Mouse (Mus musculus): ENCODE measurements around the gene Agk. TPM values are rescaled to one million over a fixed set of nuclear protein-coding genes. Genes with fewer than 3 reads are reported as not detected.

Agk gene
- total RNA-seq, 4 experiments from 2014 or later: 37.3 to 47.3 (median 40.7) TPM

DNA sequence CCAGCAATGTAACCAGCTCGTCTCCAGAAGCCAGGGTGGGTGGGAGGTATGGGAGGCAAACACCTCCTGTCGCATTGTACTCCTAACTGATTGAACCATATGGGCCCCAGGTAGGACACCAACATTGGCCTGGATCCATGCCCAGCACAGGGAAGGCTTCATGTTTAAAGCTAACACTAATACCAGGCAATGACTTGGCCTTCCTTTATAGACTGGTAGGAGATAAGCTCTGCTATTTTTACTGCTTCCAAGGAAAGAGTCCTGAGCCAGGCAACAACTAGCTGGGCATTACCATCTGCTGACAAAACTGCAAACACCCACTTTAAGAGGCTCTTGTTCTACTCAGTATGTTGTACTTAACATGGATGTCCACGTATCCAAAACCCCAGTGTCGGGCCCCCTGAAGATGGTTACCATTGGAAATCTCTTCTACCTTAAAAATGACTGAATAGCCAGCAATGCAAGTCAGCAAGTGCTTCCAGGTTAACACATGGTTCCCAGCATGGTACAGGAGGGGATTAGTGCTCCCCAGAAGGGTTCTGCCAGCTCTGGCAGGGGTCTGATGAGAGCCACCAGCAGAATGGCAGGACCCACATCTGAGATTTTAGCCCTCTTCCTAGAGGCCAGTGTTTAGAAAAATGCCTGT is 78.8 kb downstream of the Agk start:
- DNase-seq (ENCODE audit: low spot score in 2 of 2): peak in 1 of 2 experiments; percentile 37

DNA sequence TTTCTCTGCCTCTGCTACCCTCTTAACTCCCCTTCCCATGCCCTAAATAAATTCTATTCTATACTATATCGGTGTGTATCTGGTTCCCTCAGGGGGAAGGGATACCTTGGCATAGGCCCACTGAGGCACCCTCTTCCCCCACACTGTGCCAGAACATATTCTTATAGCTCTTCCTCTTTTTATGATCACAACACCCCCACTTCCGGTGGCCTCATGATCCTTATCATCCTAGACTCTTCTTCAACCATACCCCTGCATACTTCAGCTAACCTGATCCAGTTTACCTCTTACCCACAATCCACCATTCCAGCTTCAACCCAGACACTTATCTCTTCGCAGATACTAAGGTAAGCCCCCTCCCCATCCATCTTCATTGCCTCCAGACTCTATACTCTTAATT is 86.1 kb downstream of the Agk start:
- no peak for DNase-seq (ENCODE audit: low spot score in 2 of 2)

DNA sequence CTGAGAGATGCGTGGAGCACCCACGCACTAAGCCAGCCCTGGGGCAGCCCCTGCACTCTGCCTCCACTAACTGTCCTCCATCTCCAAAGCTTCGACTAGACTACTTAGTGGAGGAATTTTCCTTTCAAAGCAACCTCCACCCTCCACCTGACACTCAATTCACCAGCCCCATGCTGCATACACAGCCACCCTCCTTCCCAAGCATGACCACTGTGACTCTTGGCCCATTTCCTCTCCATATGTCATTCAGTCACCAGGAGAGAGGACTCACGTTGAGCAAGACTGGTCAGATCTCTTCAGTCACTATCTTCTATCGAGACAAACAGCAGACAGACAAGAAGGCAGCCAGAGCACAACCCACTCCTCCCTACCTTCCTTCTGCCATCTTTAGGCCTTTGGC is 88.1 kb downstream of the Agk start:
- no peak for DNase-seq (ENCODE audit: low spot score in 2 of 2)

DNA sequence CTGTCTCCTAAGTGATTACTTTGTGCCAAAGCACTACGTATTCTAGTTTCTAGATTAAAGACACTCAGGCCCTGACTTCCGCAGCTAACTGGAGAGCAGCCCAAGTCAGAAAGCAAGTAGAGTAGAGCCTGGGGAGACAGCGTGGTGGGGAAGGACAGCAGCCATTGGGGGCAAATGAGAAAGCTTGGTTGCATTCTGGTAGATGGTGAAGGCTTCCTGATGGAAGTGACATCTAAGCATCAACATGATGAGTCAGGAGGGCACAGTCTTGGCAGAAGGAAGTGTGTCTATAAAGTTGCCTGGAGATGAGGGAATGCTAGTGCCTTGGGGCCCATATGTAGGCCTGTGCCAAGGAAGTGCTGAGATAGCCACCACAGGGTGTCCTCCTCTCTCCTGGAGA is 88.6 kb downstream of the Agk start:
- DNase-seq (ENCODE audit: low spot score in 2 of 2): no peak

DNA sequence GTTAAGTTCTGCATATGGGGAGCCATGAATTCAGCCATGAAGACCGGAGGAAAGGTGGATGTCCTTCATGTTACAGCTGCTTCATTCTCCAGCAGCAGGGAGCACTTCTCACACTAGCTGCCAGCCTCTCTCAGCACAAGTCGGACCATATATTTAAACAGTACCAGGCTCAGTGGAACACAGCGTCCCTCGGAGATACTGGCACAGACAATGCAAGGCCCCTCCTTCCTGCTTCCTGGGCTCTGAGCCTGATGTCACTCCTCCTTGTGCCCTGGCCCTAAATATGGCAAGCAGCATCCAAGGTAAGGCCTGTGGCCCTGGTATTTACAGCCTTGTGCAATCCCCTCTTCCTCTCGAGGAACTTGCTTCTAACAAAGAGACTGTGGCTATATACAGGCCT is 90.8 kb downstream of the Agk start:
- DNase-seq (ENCODE audit: low spot score in 2 of 2): no peak

DNA sequence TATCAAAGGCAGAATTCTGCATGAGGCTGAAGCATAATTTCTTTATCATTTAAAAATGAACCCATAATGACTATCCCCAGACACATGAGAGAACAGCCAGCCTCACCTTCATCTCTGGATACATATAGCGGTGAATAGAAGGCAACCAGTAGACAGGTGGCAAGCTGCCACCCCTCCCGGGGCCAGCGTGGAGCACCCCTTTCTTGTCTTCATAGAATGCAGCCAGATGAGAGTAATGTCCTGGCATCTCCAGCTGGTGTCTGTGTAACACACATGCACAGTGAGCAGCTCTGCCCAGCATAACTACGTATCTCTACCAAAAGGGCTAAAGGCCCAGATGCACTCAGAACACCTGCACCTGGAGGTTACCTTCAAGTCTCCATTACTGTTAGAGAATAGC is 93.4 kb downstream of the Agk start:
- no peak for DNase-seq (ENCODE audit: low spot score in 2 of 2)

DNA sequence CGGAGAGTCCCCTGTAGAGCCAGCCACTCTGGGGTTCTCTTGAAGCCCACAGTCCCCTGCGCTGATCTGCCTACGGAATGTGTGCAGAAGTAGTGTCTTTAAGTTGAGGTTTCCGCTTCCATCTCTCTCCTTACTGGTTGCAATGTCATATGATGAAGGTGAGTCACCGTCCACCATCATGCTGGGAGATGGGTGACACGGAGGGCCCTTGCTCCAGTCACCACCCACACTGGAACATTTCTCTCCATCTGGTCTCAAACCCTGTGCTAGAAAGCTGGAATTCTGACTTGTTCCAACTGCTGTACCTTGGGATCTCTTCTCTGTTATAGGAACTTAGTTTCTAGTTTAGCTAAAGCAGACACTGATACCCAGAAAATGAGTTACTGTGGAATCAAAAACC is 96.1 kb downstream of the Agk start:
- no peak for DNase-seq (ENCODE audit: low spot score in 2 of 2)

DNA sequence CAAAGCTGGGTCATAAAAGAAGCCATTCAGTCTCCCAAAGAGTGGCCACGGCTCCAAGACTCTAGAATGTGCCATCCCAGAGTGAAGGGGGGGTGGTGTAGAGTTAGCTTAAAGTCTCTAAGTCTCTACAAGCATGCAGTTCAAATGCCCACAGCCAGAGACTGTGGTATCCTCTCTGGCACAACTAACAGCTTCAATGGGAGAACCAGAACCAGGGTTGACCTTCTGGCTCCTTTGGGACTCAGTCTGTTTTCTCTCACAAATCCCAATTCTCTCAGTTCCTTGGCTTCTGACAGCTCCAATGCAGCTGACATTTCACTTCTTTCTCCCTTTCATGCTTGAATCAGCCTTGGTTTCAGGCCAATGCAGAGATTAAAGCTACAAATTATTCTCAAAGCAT is 98.0 kb downstream of the Agk start:
- no peak for DNase-seq (ENCODE audit: low spot score in 2 of 2)

DNA sequence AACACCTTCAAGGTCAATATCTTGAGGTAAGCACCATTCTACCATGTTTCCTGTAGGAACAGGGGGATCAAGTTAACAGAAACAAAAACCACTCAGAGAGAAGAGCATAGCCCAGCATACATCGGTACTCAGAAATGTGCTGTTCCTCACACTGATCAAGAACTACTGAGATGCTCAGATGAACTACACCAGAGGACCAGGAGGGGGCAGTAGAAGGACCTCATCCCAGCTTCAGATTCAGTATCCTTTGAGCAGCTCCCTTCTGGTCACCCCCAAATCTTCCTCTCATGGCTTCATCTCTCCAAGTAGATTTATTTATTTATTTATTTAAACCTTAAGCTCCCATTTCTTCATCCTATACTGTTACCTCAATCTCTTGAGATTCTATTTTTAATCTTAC is 98.8 kb downstream of the Agk start:
- no peak for DNase-seq (ENCODE audit: low spot score in 2 of 2)

DNA sequence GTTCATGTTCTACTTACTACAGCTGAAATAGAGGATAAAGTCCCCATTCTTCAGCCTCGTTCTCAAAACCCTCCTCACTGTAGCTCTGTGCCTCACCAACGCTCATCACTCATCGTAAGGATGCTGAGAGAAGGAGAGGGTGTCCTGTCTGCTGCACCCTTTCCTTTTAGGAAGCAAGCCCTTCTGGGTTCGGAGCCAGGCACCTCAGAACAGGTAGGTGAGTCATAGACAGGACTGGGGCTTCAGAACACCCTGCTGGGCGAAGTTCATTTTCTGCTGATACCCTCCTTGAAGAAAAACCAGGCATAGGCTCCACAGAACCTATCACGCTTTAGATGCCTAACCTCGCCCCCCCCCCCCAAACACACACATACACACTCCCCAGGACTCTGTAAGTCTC is 102.5 kb downstream of the Agk start:
- no peak for DNase-seq (ENCODE audit: low spot score in 2 of 2)

DNA sequence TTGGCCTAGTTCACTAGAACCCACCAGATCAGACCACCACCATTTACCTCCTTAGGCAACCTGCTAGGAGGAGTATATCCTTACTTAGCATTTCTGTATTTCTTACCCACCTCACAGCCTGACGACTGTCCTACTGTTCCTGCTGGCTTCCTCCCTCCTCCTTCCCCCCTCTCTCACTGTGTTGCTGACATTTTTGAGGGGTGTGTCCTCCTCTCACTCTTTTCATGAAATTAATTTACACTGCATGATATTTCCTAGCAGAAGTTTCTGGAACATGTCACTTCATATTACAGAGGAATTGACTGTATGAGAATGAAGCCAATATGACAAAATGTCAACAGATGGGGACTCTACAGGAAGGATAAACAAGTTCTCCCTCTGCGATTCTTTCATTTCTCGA is 103.7 kb downstream of the Agk start:
- no peak for DNase-seq (ENCODE audit: low spot score in 2 of 2)

DNA sequence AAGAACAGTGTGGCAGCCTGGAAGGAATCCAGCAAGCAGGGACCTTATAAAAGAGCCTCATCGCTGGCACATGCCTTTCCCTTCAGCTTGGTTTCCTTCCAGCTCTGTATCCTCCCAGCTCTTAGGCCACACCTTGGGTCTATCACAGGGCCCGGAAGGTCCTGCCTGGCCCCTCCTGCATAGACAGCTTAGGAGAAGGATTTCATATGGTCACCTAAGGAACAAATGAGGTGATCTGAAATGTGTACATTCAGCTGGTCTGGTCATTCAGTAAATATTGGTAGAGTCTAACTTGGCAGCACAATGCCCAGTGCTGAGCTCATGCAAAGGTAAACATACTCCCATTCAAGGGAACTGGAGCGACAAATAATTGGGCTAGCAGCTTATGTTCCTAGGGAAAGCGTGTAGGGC is 104.6 kb downstream of the Agk start:
- DNase-seq (ENCODE audit: low spot score in 2 of 2): peak in 1 of 2 experiments; percentile 6

DNA sequence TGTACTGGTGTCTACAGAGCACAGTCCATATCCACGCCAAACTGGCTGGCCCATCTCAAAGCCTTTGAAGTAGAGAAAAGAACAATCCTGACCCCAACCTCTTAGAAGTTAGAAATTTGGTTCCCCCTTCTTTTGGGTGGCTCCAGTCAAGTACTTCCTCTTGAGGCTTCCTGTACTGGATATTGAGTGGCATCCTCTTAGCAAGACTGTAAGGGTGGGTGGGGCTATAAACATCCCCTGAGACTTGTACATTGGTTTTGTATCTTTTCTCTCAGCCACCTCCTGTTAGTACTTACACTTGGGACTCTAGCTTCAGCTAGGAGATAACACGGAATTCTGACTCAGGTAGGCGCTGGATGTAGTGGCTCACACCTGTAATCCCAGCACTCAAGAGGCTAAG is 105.3 kb downstream of the Agk start:
- no peak for DNase-seq (ENCODE audit: low spot score in 2 of 2)

DNA sequence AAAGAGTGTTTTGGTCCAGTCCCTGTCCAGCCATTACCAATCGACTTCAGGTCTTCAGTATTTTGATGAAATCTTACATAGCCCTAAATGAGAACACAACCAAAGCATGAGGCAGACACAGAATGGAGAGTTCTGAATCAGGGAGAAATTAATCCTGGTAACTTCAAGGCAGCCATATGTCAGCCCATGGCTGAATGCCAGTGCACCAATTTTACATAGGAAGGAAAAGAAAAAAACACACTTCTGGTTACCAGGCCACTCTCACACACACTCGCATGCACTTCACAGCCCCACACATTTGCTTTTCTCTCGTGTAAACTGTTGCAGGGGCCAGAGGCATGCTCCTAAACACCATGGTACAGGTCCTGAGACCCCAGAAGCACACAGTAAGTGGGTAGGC is 105.9 kb downstream of the Agk start:
- DNase-seq (ENCODE audit: low spot score in 2 of 2): no peak

DNA sequence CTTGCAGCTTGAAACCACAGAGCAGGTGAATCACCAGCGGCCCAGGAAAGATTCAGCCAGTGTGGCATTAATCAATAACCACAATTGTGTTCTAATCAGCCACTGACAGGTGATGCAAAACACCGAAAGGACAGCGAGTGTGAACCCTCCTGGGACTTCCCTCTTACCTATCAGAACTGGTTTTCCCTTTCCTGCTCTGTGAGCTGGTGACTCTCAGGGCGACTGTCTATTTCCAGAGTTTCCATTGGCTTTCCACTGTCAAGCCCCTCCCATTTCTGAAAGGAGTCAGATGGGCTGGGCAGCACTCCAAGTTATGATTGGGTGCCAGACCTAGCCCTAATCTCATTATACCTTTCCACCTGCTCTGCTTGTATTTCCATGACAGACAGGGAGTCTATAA is 106.4 kb downstream of the Agk start:
- DNase-seq (ENCODE audit: low spot score in 2 of 2): no peak

DNA sequence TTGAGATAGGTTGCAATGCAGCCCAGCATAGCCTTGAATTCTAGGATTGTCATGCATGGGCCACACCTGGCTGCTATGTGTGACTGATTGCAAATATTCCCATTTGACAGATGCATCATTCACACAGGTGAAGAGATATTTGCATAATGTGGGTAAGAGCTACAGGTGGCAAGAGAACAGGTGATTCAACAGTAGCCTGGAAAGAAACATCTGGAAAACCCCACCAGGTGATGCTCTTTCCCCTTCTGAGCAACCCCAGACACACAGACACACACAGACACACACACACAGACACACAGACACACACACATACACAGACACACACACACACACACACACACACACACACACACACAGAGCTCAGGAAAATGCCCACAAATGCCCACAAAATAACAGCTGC is 106.8 kb downstream of the Agk start:
- DNase-seq (ENCODE audit: low spot score in 2 of 2): no peak

DNA sequence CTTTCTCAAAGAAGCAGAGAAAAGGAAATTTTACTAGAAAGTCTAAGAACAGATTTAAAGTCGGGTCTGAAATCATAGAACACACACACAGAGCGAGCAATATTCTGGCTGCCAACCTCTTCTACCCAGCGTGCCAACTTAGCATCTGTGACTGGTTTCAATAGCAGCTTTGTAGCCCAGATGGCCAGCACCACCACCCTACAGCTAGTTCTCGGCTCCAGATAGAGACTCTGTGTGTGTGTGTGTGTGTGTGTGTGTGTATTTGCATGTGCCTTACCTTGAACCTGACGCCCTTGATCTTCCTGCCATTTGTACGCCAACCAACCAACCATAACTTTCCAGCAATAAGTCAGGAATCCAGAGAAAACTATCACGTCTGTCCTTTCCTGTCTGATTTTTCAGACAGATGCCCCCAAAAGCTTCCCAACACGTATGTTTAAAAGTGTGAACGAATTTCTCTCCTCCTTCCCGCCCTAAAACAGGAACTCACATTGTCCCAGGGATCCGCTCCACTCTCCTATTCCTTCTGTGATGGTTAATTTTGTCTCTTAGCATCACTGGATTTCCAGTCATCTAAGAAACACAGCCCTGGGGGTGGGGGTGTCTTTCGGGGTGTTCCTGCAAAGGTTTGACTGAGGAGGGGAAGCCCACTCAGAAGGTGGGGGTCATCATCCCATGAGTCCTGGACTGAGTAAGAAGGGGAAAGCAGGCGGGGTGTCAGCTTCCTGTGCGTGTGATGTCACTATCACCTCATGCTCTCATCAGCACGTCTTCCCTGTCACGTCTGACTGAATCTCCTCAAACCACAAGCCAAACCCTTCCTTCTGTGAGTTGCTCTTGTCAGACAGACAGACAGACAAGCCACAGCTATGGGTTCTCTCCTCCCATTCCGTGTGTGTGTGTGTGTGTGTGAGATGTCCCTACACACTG is 107.6 kb downstream of the Agk start:
- peak in 1 of 2 experiments; percentile 83 for DNase-seq (ENCODE audit: low spot score in 2 of 2)

DNA sequence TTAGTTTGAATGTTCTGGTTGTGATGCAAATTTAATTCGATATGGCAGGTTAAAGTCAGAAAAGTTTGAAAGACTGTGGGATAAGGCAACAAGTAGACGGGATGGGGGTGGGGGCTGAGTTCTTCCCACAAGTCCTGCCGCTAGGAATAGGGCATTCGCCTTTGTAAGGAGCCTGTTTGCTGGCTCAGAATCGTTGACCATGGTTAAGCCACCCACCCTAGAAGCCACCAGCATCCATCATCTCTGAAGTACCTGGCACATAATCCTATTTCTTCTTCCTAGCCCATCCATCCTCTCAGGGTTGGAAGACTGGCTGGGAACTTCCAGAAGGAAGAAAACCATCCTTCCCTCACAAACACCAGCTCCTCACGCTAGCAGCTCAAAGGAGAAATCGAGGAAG is 109.7 kb downstream of the Agk start:
- no peak for DNase-seq (ENCODE audit: low spot score in 2 of 2)

DNA sequence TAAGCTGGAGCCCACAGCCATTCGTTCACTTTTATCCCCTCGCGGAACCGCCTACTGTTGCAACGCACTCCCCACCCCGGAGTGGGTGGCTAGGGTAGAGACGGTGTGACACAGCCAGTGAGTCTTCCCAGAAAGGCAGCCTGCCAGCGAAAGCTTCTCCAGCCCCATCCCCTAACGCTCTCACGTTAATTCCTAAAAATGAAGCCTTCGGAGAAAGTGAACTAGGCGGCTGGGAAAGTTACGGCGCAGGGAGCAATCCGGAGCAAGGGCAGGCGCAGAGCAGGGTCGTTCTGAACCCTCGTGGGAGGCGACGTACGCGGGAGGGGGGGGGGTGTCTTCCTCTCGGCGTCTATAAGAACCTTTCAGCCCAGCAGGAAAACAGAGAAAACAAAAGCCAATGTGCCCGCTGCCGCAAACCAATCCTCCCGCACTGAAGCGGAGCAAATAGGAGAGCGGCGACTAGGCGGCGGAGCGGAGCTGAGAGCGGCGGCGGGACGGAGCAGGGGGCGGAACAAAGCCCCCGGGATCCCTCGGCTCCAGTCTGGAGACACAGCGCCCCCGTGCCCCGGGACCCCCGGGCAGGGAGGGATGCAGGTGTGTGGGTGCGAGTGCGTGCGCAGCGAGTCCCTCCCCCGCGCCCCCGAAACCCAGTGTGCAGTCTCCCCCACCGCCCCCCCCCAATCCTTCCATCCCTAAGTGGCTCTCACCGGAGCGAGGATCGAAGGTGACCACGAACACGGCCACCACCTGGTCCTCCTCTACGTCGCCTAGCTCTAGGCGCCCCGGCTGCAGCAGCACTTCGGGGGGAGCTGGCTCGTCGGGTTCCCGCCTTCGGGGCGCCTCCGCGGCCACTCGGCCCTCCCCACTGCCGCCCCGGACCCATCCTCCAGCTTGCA is 110.4 kb downstream of the Agk start:
- peak; percentile 65 to 79 for DNase-seq (ENCODE audit: low spot score in 2 of 2)

DNA sequence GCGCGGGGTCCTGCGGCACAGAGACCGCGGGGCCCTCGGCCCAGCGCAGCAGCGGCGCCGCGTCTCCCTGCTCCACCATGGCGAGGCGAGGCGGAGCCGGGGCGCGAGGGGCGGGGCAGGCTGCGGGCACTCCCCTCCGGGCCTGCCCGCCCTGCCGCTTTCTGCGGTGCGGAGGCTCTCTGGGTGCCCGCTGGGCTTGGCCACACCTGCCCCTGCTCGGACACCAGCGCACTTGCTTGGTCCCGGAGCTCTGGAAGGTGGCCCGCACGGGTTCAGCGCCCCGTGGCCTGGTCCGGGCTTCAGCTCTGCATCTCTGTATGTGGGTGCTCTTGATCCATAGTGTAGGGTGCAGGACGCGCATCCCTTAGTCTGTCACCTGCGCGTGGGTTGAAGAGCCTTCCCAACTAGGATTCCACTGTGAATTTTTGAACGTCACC is 111.1 kb downstream of the Agk start, which contains the start of gene E330009J07Rik:
TSS of gene E330009J07Rik (minus strand) at position 89 of the 437 bp plus-strand sequence.
- DNase-seq (ENCODE audit: low spot score in 2 of 2): peak; percentile 76 to 77

DNA sequence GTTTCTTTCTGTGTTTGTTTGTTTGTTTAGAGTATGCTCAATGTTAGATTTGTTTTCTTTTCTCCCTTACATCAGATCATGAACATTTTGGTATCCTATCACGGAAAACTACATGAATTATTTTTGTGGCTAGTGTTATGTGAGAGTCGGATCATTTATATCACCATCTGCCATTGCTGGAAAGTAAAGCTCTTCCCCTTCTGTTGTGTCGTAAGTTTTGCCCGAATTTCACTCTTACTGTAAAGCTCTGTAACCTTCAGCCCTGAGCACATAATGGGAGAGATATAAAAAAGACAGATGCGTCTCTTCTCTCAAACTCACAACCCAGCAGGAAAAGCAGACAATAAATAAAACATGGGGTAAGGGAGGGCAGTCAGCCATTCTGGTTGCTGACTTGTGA is 114.0 kb downstream of the Agk start, which contains the start of gene Wee2:
TSS of gene Wee2 (plus strand) at position 153 of the 400 bp plus-strand sequence.
- no peak for DNase-seq (ENCODE audit: low spot score in 2 of 2)

DNA sequence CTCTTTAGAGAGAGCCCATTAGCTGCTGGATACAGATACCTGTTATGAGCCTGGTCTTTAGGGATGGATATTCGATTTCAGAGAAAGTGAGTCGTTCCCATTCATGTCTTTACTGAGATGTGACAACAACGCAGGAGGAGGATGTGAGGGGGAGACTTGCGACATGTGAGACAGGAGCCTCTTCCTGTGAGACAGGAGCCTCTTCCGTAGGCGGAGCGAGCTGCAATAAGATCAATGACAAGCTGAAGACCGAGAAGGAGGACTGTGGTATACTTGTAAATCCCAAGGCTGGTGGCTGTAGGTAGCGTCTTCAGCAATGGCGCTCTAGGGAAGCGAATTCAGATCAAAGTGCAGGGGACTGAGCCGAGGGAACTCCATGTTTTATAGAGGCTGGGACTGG is 114.8 kb downstream of the Agk start:
- DNase-seq (ENCODE audit: low spot score in 2 of 2): no peak
